Mouse (Mus musculus) myocyte (in vitro differentiated cells): ENCODE measurements at regions not wholly inside any gene's neighbourhood (a gene's known extent, or its start where the extent isn't known, plus 50 kb on each side); places are given as distances from the start of the nearest gene placed in this dataset.

Experiments used
- MAX ChIP-seq: IDR thresholded peaks from one replicate; pipeline ENCODE4 v1.6.1; 2011; ENCODE audit warnings: low read depth, mild to moderate bottlenecking, control low read depth
- POLR2A ChIP-seq: IDR thresholded peaks from one replicate; pipeline ENCODE4 v1.6.1; 2011; ENCODE audit warnings: low read depth, mild to moderate bottlenecking, control low read depth, moderate library complexity; ENCODE audit not compliant: insufficient read length
- POLR2AphosphoS2 ChIP-seq: IDR thresholded peaks from one replicate; pipeline ENCODE4 v1.6.1; 2011; ENCODE audit warnings: low read depth, control low read depth; ENCODE audit not compliant: insufficient read length
- TCF12 ChIP-seq: IDR thresholded peaks from one replicate; pipeline ENCODE4 v1.6.1; 2011; ENCODE audit warnings: mild to moderate bottlenecking, control low read depth; ENCODE audit not compliant: poor library complexity, insufficient read depth, severe bottlenecking
- TCF3 ChIP-seq: IDR thresholded peaks from one replicate; pipeline ENCODE4 v1.6.1; 2011; ENCODE audit warnings: low read depth, control low read depth; ENCODE audit not compliant: insufficient read length
- USF1 ChIP-seq: IDR thresholded peaks from one replicate; pipeline ENCODE4 v1.6.1; 2011; ENCODE audit warnings: low read depth, mild to moderate bottlenecking, control low read depth, moderate library complexity

- TF ChIP-seq MAX (no peak), POLR2A (no peak), POLR2AphosphoS2 (no peak), USF1 (no peak), TCF12 (no peak), TCF3 (no peak)
Observed at GRCm38 (mm10) chr17:79241489-79241888, 113.4 kb downstream of the Cdc42ep3 start.
